In genomic region chr7:28086236-28086635, GRCm38 (mm10) we compare ENCODE assay signal across 21 mouse cellular contexts. TPM values are rescaled to one million over a fixed set of nuclear protein-coding genes. Genes with fewer than 3 reads are reported as not detected.
"Had no signal": no experiment of that assay in that cellular context is flagged by ENCODE, and none has a peak within 500 bp of the region (broad histone marks: within the 10 kb centered on the region; RNA-seq: fewer than 3 reads in every experiment).

No protein-coding gene starts in this region.

- ATAC-seq: liver, postnatal 0 days; lung, postnatal 0 days; midbrain, embryonic 13.5 days; midbrain, embryonic 16.5 days had no signal

- H3K27ac ChIP-seq: kidney, postnatal 0 days; left cerebral cortex, adult 2 months; liver, embryonic 14.5 days; macrophage; midbrain, embryonic 13.5 days; neural tube, embryonic 13.5 days had no signal

- DNase-seq: kidney, adult 2 months; kidney, postnatal 36 days; layer of hippocampus, postnatal 36 days; liver, postnatal 0 days; lung, embryonic 14.5 days; retina, postnatal 1 day; right cerebral cortex, postnatal 25 days; spleen, adult 18-20 months; thymus, postnatal 25 days had no signal

- H3K27me3 ChIP-seq: midbrain, embryonic 13.5 days; neural tube, embryonic 13.5 days had no signal

- H3K36me3 ChIP-seq: midbrain, embryonic 13.5 days; neural tube, embryonic 13.5 days had no signal

- H3K9me3 ChIP-seq: midbrain, embryonic 13.5 days; neural tube, embryonic 13.5 days had no signal

- H3K9ac ChIP-seq: liver, embryonic 14.5 days; liver, postnatal 0 days; lung, embryonic 14.5 days; midbrain, embryonic 13.5 days; neural tube, embryonic 13.5 days had no signal

- H3K4me1 ChIP-seq: midbrain, embryonic 13.5 days; neural tube, embryonic 13.5 days had no signal

- H3K4me2 ChIP-seq: liver, embryonic 11.5 days; lung, embryonic 14.5 days; midbrain, embryonic 13.5 days; neural tube, embryonic 13.5 days had no signal

- H3K4me3 ChIP-seq: left cerebral cortex, adult 2 months; midbrain, embryonic 13.5 days; myocyte; neural tube, embryonic 13.5 days had no signal

RNA-seq across cellular contexts. Expression of gene Fcgbp, which starts 15.2 kb away (rescaled TPM):
- polyA plus RNA-seq: liver, embryonic 11.5 days; liver, embryonic 14.5 days; liver, postnatal 0 days; macrophage; midbrain, embryonic 13.5 days; myocyte had no signal

RNA-seq across cellular contexts. Expression of gene 9530053A07Rik, which starts 43.0 kb away (rescaled TPM):
- polyA plus RNA-seq: kidney, adult 2 months; kidney, embryonic 14.5 days; limb, embryonic 14.5 days; liver, embryonic 11.5 days; liver, embryonic 14.5 days; liver, postnatal 0 days; lung, embryonic 14.5 days; macrophage had no signal
